Mouse (Mus musculus) hindbrain, embryonic 11.5 days (tissue): ENCODE results near the gene Syt17. TPM values are rescaled to one million over a fixed set of nuclear protein-coding genes. Genes with fewer than 3 reads are reported as not detected.

ENCODE experiments used
- ATAC-seq: fragments of 200-750 bp; cut with Nextera tagmentation; 2 replicates; pipeline ENCODE4 v1.8.0; 2017; ENCODE audit warnings: mild to moderate bottlenecking, moderate TSS enrichment, moderate library complexity; ENCODE audit not compliant: low FRiP score
- DNase-seq: peaks from one replicate; pipeline ENCODE4 v3.0.0-alpha.2; 2015; ENCODE audit warnings: low spot score
- H3K27ac ChIP-seq: fragments of 300-500 bp; sonication (generic); 2 replicates; pipeline ENCODE4 v1.5.1; 2014; ENCODE audit warnings: mild to moderate bottlenecking, low read depth, low read length
- H3K27me3 ChIP-seq: fragments of 300-500 bp; sonication (generic); 2 replicates; pipeline ENCODE4 v1.6.1; 2014; ENCODE audit warnings: mild to moderate bottlenecking, low read length, moderate library complexity, mixed read lengths; ENCODE audit not compliant: control insufficient read depth, insufficient read depth
- H3K36me3 ChIP-seq: fragments of 300-500 bp; sonication (generic); 2 replicates; pipeline ENCODE4 v1.6.1; 2014; ENCODE audit warnings: mild to moderate bottlenecking, low read length, moderate library complexity, mixed read lengths; ENCODE audit not compliant: control insufficient read depth, insufficient read depth
- H3K4me1 ChIP-seq: fragments of 300-500 bp; sonication (generic); replicated peaks from 2 replicates; pipeline ENCODE4 v1.6.1; 2014; ENCODE audit warnings: low read length, mixed read lengths; ENCODE audit not compliant: control insufficient read depth, insufficient read depth
- H3K4me2 ChIP-seq: fragments of 300-500 bp; sonication (generic); replicated peaks from 2 replicates; pipeline ENCODE4 v1.6.1; 2014; ENCODE audit warnings: mild to moderate bottlenecking, low read depth, low read length
- H3K4me3 ChIP-seq: fragments of 300-500 bp; sonication (generic); 2 replicates; pipeline ENCODE4 v1.5.1; 2014; ENCODE audit warnings: low read depth, low read length
- H3K9ac ChIP-seq: fragments of 300-500 bp; sonication (generic); 2 replicates; pipeline ENCODE4 v1.6.1; 2014; ENCODE audit warnings: low read depth, low read length
- H3K9me3 ChIP-seq: fragments of 300-500 bp; sonication (generic); 2 replicates; pipeline ENCODE4 v1.6.1; 2016; ENCODE audit warnings: low read length; ENCODE audit not compliant: control insufficient read depth
- WGBS: fragments of 180-500 bp; shearing (Covaris S2); extraction: QIAGEN DNeasy Blood & Tissue Kit; methylation state at CpG from one replicate; pipeline ENCODE4 v1.1.7; 2014; 5-methylcytosine and 5-hydroxymethylcytosine counted together
- polyA plus RNA-seq: library from polyadenylated mRNA; unstranded; fragments of >200 nt; fragmentation: Nextera tagmentation; extraction: Ambion mirVana; gene quantifications from 2 replicates; pipeline ENCODE4 v1.2.1, GENCODE M21; 2014

Gene Syt17
- polyA plus RNA-seq, 1 experiment from 2014 or later = 4.1 TPM

DNA sequence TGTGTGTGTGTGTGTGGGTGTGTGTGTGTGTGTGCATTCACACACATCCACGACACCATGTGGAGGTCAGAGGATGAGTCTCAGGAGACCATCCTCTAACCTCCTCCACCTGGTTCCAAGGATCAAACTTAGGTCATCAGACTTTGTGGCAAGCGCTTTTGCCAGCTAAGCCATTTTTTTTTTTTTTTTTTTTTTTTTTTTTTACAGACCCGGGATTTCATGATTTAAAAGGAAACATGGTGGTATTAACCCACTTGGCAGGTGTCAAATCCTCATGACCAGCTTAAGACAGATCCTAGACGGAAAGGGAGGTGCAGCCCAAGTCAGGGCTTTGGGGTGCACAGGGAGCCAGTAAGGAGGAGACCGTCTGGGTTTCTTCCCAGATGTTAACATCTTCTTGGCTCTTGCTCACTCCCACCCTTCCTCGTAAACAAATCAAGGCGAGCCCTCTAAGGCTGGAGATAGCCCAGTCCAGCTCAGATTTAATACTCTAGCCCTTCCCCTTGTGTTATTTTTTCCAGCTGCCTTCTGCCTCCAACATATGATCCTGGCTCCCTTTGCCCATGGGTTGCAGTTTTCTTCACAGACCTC is 4.0 kb downstream of the Syt17 start:
- Histone ChIP-seq H3K4me3 (no peak overlapping the region), H3K27ac (no peak overlapping the region), H3K4me1 (peaks cover 4% of the 10 kb centered on the region; the same call in 1 of the 2 replicates), H3K36me3 (no peaks in the 10 kb centered on the region), H3K9me3 (no peaks in the 10 kb centered on the region), H3K27me3 (peaks cover 5% of the 10 kb centered on the region), H3K4me2 (no peak overlapping the region), H3K9ac (no peak overlapping the region)
- ATAC-seq = no peak
- DNase-seq = no peak
- 60% methylated on average over 7 of the region's 7 CpGs for WGBS

DNA sequence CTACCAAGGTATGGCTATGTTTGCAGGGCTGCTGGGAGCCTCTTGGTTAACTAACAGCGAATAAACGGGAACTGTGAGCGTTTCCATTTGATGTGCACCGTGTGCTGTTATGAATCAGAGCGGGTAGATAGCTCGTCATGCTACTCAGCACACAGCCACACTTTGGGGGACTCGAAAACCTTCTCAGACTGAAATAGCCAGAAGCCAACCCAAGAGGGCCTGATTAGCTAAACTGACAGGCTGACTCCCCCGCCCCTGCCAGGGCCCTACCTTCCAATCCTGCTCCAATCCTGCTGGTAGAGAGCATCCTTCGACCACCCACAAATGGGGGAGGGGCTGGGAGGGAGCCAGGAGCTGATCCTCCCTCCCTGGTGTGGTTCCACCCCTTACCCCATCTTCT is 4.7 kb downstream of the Syt17 start:
- Histone ChIP-seq H3K9me3 (no peaks in the 10 kb centered on the region), H3K4me3 (no peak overlapping the region), H3K27ac (no peak overlapping the region), H3K4me2 (no peak overlapping the region), H3K9ac (no peak overlapping the region), H3K36me3 (no peaks in the 10 kb centered on the region), H3K4me1 (peaks cover 4% of the 10 kb centered on the region; the same call in 1 of the 2 replicates), H3K27me3 (peaks cover 5% of the 10 kb centered on the region)
- ATAC-seq (no peak), DNase-seq (peak; percentile 31)
- WGBS = 8% methylated on average over 9 of the region's 9 CpGs

DNA sequence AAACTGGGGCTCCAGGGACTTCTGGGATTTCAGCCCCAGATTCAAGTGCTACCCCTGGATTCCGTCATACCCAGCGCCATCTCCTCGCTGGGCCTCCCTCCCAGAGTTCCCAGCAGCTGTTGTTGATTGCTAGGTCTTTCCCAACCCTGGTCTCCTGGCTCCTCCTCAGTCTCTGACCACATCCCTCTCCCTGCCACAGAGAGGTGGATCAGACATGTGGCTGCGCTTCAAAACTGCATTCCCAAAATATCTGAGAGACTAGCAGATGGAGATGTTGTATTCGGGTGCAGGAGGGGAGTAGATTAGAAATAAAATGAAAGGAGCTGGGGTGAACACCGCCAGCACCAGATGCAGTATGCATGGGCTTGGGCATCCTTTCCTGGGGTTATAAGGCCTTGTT is 6.5 kb downstream of the Syt17 start:
- no peak for DNase-seq
- 80% methylated on average over 6 of the region's 6 CpGs for WGBS

DNA sequence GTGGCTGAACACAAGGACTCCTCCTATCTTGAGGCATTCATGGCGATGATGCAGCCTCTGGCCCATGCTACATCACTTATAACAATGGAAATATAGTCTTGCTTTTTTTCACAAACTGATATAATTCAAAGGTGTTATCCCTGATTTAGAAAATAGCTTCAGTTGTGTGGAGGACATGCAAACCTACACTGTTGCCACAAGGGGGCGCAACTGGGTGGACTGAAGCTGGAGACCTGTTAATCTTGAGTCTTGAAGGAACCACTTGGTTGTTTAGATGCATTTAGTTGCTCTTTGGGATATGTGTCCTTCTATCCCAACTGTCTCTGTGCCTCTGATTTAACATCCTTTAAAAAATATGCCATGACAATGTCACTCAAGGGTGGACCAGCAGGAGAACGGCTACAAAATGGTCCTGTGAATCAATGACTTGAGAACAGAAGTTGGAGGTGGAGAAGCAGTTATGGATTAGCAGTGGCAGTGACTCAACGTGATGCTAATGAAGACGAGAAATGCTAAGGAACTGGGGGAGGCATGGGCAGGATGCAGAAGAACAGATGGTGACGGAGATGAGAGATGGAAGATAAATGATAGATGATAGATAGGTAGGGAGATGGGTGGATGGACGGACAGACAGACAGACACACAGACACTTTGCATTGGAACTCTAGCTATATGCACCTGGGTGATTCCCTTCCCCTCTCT is 10.8 kb downstream of the Syt17 start:
- Histone ChIP-seq H3K9me3 (no peaks in the 10 kb centered on the region), H3K27ac (no peak overlapping the region), H3K9ac (no peak overlapping the region), H3K4me3 (no peak overlapping the region), H3K36me3 (no peaks in the 10 kb centered on the region), H3K4me1 (peaks cover 2% of the 10 kb centered on the region; the same call in 1 of the 2 replicates), H3K27me3 (no peaks in the 10 kb centered on the region), H3K4me2 (no peak overlapping the region)
- 59% methylated on average over 7 of the region's 7 CpGs for WGBS
- DNase-seq = peak; percentile 68
- no peak for ATAC-seq

More for the DNA sequence above, 6.5 kb downstream of the Syt17 start:
- H3K4me1 ChIP-seq = peaks cover 2% of the 10 kb centered on the region; the same call in 1 of the 2 replicates
- no peak overlapping the region for H3K9ac ChIP-seq
- no peak overlapping the region for H3K4me2 ChIP-seq
- no peaks in the 10 kb centered on the region for H3K36me3 ChIP-seq
- ATAC-seq = no peak
- H3K4me3 ChIP-seq = no peak overlapping the region
- H3K9me3 ChIP-seq = no peaks in the 10 kb centered on the region
- H3K27ac ChIP-seq = no peak overlapping the region
- peaks cover 2% of the 10 kb centered on the region; the same call in 1 of the 2 replicates for H3K27me3 ChIP-seq

DNA sequence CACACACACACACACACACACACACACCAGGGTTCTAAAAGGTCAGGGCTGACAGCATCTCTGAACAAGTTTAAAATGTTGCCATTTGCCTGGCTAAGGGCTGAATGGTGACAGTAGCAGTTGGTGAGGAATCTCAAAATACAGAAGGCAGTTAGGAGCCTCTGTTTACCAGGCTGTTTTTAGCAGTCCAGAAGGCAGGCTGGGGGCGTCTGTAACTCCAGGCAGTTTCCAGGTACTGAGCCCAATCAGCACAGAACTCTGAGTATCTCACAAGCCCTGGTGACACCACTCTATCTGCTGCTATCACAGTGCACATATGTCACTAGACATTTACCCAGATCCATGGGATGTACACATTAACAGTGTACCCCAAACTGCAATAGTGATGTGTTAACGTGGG is 19.1 kb downstream of the Syt17 start:
- DNase-seq (no peak), ATAC-seq (no peak)
- WGBS = 79% methylated on average over 2 of the region's 2 CpGs
- Histone ChIP-seq H3K4me1 (no peaks in the 10 kb centered on the region), H3K4me3 (no peak overlapping the region), H3K27ac (no peak overlapping the region), H3K9ac (no peak overlapping the region), H3K4me2 (no peak overlapping the region), H3K9me3 (no peaks in the 10 kb centered on the region), H3K27me3 (no peaks in the 10 kb centered on the region), H3K36me3 (no peaks in the 10 kb centered on the region)

DNA sequence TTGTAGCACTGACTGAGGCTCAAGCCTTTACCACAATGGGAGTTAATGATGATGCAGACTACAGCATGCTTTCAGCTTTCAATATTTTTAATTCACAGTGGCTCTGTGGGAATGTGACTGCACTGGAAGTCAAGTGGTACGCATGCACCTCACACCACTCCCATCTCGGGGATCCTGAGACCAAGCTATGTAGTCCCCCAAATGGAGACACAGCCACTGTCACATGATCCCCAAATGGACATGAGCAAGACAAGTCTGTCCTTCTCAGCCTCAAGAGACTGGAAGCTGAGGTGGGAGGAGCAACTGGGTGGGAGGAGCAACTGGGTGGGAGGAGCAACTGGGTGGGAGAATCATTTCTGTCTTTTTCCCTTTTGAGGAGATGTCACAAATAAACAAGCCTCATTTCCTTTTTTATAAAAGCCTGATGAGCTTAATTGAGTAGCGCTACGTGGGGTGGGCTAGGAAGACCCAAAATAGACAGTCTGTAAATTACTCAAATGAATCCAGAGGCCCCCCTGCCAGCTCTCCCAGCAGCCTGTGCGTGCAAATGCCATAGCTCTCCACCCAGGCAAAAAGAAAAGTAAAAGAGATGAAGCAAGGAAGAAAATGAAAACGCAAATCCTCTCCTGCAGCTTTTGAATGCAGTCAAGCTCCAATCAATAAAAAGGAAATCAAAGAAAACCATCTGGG is 28.4 kb downstream of the Syt17 start:
- H3K27ac ChIP-seq = no peak overlapping the region
- DNase-seq (no peak), ATAC-seq (no peak)
- 56% methylated on average over 6 of the region's 6 CpGs for WGBS
- no peaks in the 10 kb centered on the region for H3K9me3 ChIP-seq
- no peaks in the 10 kb centered on the region for H3K4me1 ChIP-seq
- no peak overlapping the region for H3K4me3 ChIP-seq
- H3K36me3 ChIP-seq = no peaks in the 10 kb centered on the region
- H3K9ac ChIP-seq = no peak overlapping the region
- H3K4me2 ChIP-seq = no peak overlapping the region
- H3K27me3 ChIP-seq = no peaks in the 10 kb centered on the region

DNA sequence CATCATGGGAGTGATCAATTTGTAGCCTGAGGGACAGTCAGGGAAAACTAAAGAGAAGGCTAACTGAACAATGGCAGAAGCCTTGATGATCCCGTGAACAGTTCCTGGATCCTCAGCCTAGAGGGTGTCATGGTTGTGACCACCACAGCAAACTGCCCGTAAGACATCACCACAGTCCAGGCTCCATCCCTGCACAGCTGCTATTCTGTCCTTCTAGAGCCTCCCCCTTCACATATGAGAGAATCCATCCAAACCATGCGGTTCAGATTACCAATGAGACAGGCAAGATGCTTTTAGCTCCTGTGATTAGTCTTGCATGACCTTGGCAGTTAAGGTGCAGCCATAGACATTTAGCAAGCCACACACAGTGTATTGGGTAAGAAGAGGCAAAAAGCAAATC is 33.8 kb downstream of the Syt17 start:
- Histone ChIP-seq H3K27me3 (no peaks in the 10 kb centered on the region), H3K27ac (no peak overlapping the region), H3K36me3 (no peaks in the 10 kb centered on the region), H3K4me1 (no peaks in the 10 kb centered on the region), H3K4me2 (no peak overlapping the region), H3K4me3 (no peak overlapping the region), H3K9me3 (no peaks in the 10 kb centered on the region), H3K9ac (no peak overlapping the region)
- 73% methylated on average over 3 of the region's 3 CpGs for WGBS
- ATAC-seq = no peak
- no peak for DNase-seq

DNA sequence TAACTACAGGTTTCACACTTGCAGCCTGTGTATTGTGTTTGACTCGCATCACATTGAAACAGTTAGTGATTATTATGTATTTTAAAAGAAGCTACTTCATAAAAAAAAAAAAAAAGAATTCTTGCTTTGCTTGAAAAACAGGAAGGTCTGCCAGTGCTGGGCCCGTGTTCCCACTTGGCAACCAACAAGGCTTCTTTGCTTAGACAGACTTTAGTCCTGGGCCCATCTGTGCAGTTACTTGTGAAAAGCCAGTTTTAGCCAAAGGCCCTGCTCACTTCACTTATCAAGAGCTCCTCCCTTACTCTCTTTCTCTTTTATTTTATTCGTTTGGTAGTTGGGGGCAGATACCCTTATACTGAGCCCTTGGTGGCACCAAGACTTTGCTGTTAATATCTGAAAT is 36.1 kb downstream of the Syt17 start:
- Histone ChIP-seq H3K4me1 (no peaks in the 10 kb centered on the region), H3K4me2 (no peak overlapping the region), H3K9ac (no peak overlapping the region), H3K36me3 (no peaks in the 10 kb centered on the region), H3K27ac (no peak overlapping the region), H3K9me3 (no peaks in the 10 kb centered on the region), H3K4me3 (no peak overlapping the region), H3K27me3 (no peaks in the 10 kb centered on the region)
- DNase-seq = no peak
- no peak for ATAC-seq
- WGBS = 88% methylated on average over 3 of the region's 3 CpGs
